Mouse (Mus musculus) heart, adult 2 months (tissue): ENCODE measurements around the gene Cmc1.

ENCODE experiments used
- CTCF ChIP-seq: fragments of 200-600 bp; IDR thresholded peaks from 2 replicates; pipeline ENCODE4 v1.8.1; 2022; ENCODE audit warnings: antibody characterized with exemption, mild to moderate bottlenecking, moderate library complexity
- POLR2A ChIP-seq: fragments of 200-500 bp; IDR thresholded peaks from 2 replicates; pipeline ENCODE4 v1.6.1; 2011; ENCODE audit warnings: mild to moderate bottlenecking, low read depth, low read length, control low read depth; ENCODE audit not compliant: insufficient read depth

- TF ChIP-seq POLR2A = no peak
- TF ChIP-seq CTCF = no peak
Observed at GRCm38 (mm10) chr9:118187420-118187819, 37.4 kb upstream of the Cmc1 start.
